Mouse (Mus musculus) forebrain, embryonic 15.5 days (tissue): ENCODE data around the gene Pik3r6. TPM values are rescaled to one million over a fixed set of nuclear protein-coding genes. Genes with fewer than 3 reads are reported as not detected.

ENCODE experiments used
- ATAC-seq: fragments of 200-750 bp; cut with Nextera tagmentation; replicated peaks from 2 replicates; pipeline ENCODE4 v1.8.0; 2017; ENCODE audit warnings: mild to moderate bottlenecking, moderate TSS enrichment, moderate library complexity
- H3K27ac ChIP-seq: fragments of 300-500 bp; sonication (generic); replicated peaks from 2 replicates; pipeline ENCODE4 v1.5.1; 2015; ENCODE audit warnings: mild to moderate bottlenecking, inconsistent platforms
- H3K27me3 ChIP-seq: fragments of 300-500 bp; sonication (generic); 2 replicates; pipeline ENCODE4 v1.6.1; 2015; ENCODE audit warnings: inconsistent platforms
- H3K36me3 ChIP-seq: fragments of 300-500 bp; sonication (generic); 2 replicates; pipeline ENCODE4 v1.6.1; 2015; ENCODE audit warnings: mild to moderate bottlenecking, inconsistent platforms
- H3K4me1 ChIP-seq: fragments of 300-500 bp; sonication (generic); 2 replicates; pipeline ENCODE4 v1.6.1; 2015; ENCODE audit warnings: inconsistent platforms
- H3K4me2 ChIP-seq: fragments of 300-500 bp; sonication (generic); replicated peaks from 2 replicates; pipeline ENCODE4 v1.6.1; 2015; ENCODE audit warnings: mild to moderate bottlenecking, inconsistent platforms
- H3K4me3 ChIP-seq: fragments of 300-500 bp; sonication (generic); 2 replicates; pipeline ENCODE4 v1.5.1; 2015; ENCODE audit warnings: mild to moderate bottlenecking, inconsistent platforms
- H3K9ac ChIP-seq: fragments of 300-500 bp; sonication (generic); replicated peaks from 2 replicates; pipeline ENCODE4 v1.6.1; 2015; ENCODE audit warnings: mild to moderate bottlenecking, inconsistent platforms
- H3K9me3 ChIP-seq: fragments of 300-500 bp; sonication (generic); 2 replicates; pipeline ENCODE4 v1.6.1; 2016; ENCODE audit warnings: inconsistent platforms
- WGBS: fragments of 180-500 bp; shearing (Covaris S2); methylation state at CpG from one replicate; pipeline ENCODE4 v1.1.7; 2015; ENCODE audit warnings: mixed read lengths; 5-methylcytosine and 5-hydroxymethylcytosine counted together
- polyA plus RNA-seq: library from polyadenylated mRNA; unstranded; fragments of >200 nt; fragmentation: Nextera tagmentation; extraction: Ambion mirVana; gene quantifications from 2 replicates; pipeline ENCODE4 v1.2.1, GENCODE M21; 2015

The Pik3r6 gene
- 1.4 and 2.3 TPM in 2 replicates for polyA plus RNA-seq

- Histone ChIP-seq H3K4me3 (no peak within 1 kb of the TSS), H3K4me1 (no peaks in the 10 kb centered on the region), H3K4me2 (no peak within 1 kb of the TSS), H3K36me3 (no peaks in the 10 kb centered on the region), H3K9me3 (no peaks in the 10 kb centered on the region), H3K27ac (no peak within 1 kb of the TSS), H3K27me3 (no peaks in the 10 kb centered on the region), H3K9ac (no peak within 1 kb of the TSS)
- WGBS: 86% methylated on average over 8 of the region's 8 CpGs
- ATAC-seq: no peak
Measured at GRCm38 (mm10) chr11:68502902-68503629, at the start of gene Pik3r6. TSS of gene Pik3r6 (plus strand) at chr11:68503019.

- H3K4me2 ChIP-seq: no peak overlapping the region
- no peak overlapping the region for H3K9ac ChIP-seq
- H3K36me3 ChIP-seq: no peaks in the 10 kb centered on the region
- no peak overlapping the region for H3K27ac ChIP-seq
- 71% methylated on average over 6 of the region's 6 CpGs for WGBS
- H3K4me1 ChIP-seq: no peaks in the 10 kb centered on the region
- H3K4me3 ChIP-seq: no peak overlapping the region
- H3K27me3 ChIP-seq: no peaks in the 10 kb centered on the region
- no peak for ATAC-seq
- no peaks in the 10 kb centered on the region for H3K9me3 ChIP-seq
Measured at GRCm38 (mm10) chr11:68453301-68453700, 49.5 kb upstream of the Pik3r6 start.

GRCm38 (mm10) chr11:68458086-68458485 is 44.7 kb upstream of the Pik3r6 start:
- no peak overlapping the region for H3K4me3 ChIP-seq
- no peak overlapping the region for H3K9ac ChIP-seq
- ATAC-seq: no peak
- no peaks in the 10 kb centered on the region for H3K9me3 ChIP-seq
- H3K36me3 ChIP-seq: no peaks in the 10 kb centered on the region
- 76% methylated on average over 8 of the region's 8 CpGs for WGBS
- no peaks in the 10 kb centered on the region for H3K27me3 ChIP-seq
- no peak overlapping the region for H3K4me2 ChIP-seq
- H3K27ac ChIP-seq: no peak overlapping the region
- no peaks in the 10 kb centered on the region for H3K4me1 ChIP-seq

GRCm38 (mm10) chr11:68459021-68459420 is 43.8 kb upstream of the Pik3r6 start:
- Histone ChIP-seq H3K4me2 (no peak overlapping the region), H3K36me3 (no peaks in the 10 kb centered on the region), H3K4me1 (no peaks in the 10 kb centered on the region), H3K9me3 (no peaks in the 10 kb centered on the region), H3K9ac (no peak overlapping the region), H3K4me3 (no peak overlapping the region), H3K27ac (no peak overlapping the region), H3K27me3 (no peaks in the 10 kb centered on the region)
- WGBS: 79% methylated on average over 5 of the region's 5 CpGs
- no peak for ATAC-seq

GRCm38 (mm10) chr11:68459486-68459885 is 43.3 kb upstream of the Pik3r6 start:
- H3K4me2 ChIP-seq: no peak overlapping the region
- ATAC-seq: no peak
- H3K9ac ChIP-seq: no peak overlapping the region
- H3K36me3 ChIP-seq: no peaks in the 10 kb centered on the region
- no peaks in the 10 kb centered on the region for H3K4me1 ChIP-seq
- H3K27me3 ChIP-seq: no peaks in the 10 kb centered on the region
- no peak overlapping the region for H3K27ac ChIP-seq
- WGBS: 84% methylated on average over 5 of the region's 5 CpGs
- no peaks in the 10 kb centered on the region for H3K9me3 ChIP-seq
- no peak overlapping the region for H3K4me3 ChIP-seq

GRCm38 (mm10) chr11:68462716-68463115 is 40.1 kb upstream of the Pik3r6 start:
- Histone ChIP-seq H3K4me1 (no peaks in the 10 kb centered on the region), H3K4me2 (no peak overlapping the region), H3K9me3 (no peaks in the 10 kb centered on the region), H3K36me3 (no peaks in the 10 kb centered on the region), H3K4me3 (no peak overlapping the region), H3K27ac (no peak overlapping the region), H3K9ac (no peak overlapping the region), H3K27me3 (no peaks in the 10 kb centered on the region)
- no peak for ATAC-seq
- 87% methylated on average over 3 of the region's 3 CpGs for WGBS

- H3K9me3 ChIP-seq: no peaks in the 10 kb centered on the region
- WGBS: 81% methylated on average over 5 of the region's 5 CpGs
- no peak overlapping the region for H3K4me2 ChIP-seq
- no peak overlapping the region for H3K4me3 ChIP-seq
- no peaks in the 10 kb centered on the region for H3K36me3 ChIP-seq
- no peaks in the 10 kb centered on the region for H3K27me3 ChIP-seq
- H3K9ac ChIP-seq: no peak overlapping the region
- no peak for ATAC-seq
- H3K27ac ChIP-seq: no peak overlapping the region
- no peaks in the 10 kb centered on the region for H3K4me1 ChIP-seq
Measured at GRCm38 (mm10) chr11:68464260-68464659, 38.6 kb upstream of the Pik3r6 start.

- H3K27ac ChIP-seq: no peak overlapping the region
- no peak overlapping the region for H3K4me2 ChIP-seq
- H3K27me3 ChIP-seq: no peaks in the 10 kb centered on the region
- no peaks in the 10 kb centered on the region for H3K9me3 ChIP-seq
- whole genome bisulfite sequencing: 77% methylated on average over 2 of the region's 2 CpGs
- H3K9ac ChIP-seq: no peak overlapping the region
- no peak for ATAC-seq
- H3K36me3 ChIP-seq: no peaks in the 10 kb centered on the region
- no peak overlapping the region for H3K4me3 ChIP-seq
- no peaks in the 10 kb centered on the region for H3K4me1 ChIP-seq
Measured at GRCm38 (mm10) chr11:68465090-68465489, 37.7 kb upstream of the Pik3r6 start.

GRCm38 (mm10) chr11:68467441-68467840 is 35.4 kb upstream of the Pik3r6 start:
- Histone ChIP-seq H3K9me3 (no peaks in the 10 kb centered on the region), H3K4me3 (no peak overlapping the region), H3K4me2 (no peak overlapping the region), H3K9ac (no peak overlapping the region), H3K27ac (no peak overlapping the region), H3K27me3 (no peaks in the 10 kb centered on the region), H3K36me3 (no peaks in the 10 kb centered on the region), H3K4me1 (no peaks in the 10 kb centered on the region)
- no peak for ATAC-seq
- WGBS: 79% methylated on average over 7 of the region's 7 CpGs

- ATAC-seq: no peak
- WGBS: 58% methylated on average over 9 of the region's 9 CpGs
- H3K9ac ChIP-seq: no peak overlapping the region
Measured at GRCm38 (mm10) chr11:68467962-68468612, 34.7 kb upstream of the Pik3r6 start.

GRCm38 (mm10) chr11:68468886-68469285 is 33.9 kb upstream of the Pik3r6 start:
- no peak for ATAC-seq
- no peaks in the 10 kb centered on the region for H3K36me3 ChIP-seq
- H3K27ac ChIP-seq: no peak overlapping the region
- no peak overlapping the region for H3K4me2 ChIP-seq
- H3K27me3 ChIP-seq: no peaks in the 10 kb centered on the region
- H3K9me3 ChIP-seq: no peaks in the 10 kb centered on the region
- WGBS: 93% methylated on average over 4 of the region's 4 CpGs
- H3K4me1 ChIP-seq: no peaks in the 10 kb centered on the region
- H3K4me3 ChIP-seq: no peak overlapping the region
- no peak overlapping the region for H3K9ac ChIP-seq

More at GRCm38 (mm10) chr11:68467962-68468612, 34.7 kb upstream of the Pik3r6 start:
- Histone ChIP-seq H3K4me3 (no peak overlapping the region), H3K4me2 (no peak overlapping the region), H3K4me1 (no peaks in the 10 kb centered on the region), H3K27me3 (no peaks in the 10 kb centered on the region), H3K9me3 (no peaks in the 10 kb centered on the region), H3K27ac (no peak overlapping the region), H3K36me3 (no peaks in the 10 kb centered on the region)

GRCm38 (mm10) chr11:68472162-68472849 is 30.5 kb upstream of the Pik3r6 start:
- H3K27ac ChIP-seq: no peak overlapping the region
- H3K4me2 ChIP-seq: no peak overlapping the region
- no peaks in the 10 kb centered on the region for H3K4me1 ChIP-seq
- no peaks in the 10 kb centered on the region for H3K27me3 ChIP-seq
- H3K9me3 ChIP-seq: no peaks in the 10 kb centered on the region
- WGBS: 82% methylated on average over 5 of the region's 5 CpGs
- no peaks in the 10 kb centered on the region for H3K36me3 ChIP-seq
- no peak overlapping the region for H3K9ac ChIP-seq
- ATAC-seq: no peak
- no peak overlapping the region for H3K4me3 ChIP-seq
